Mouse (Mus musculus) forebrain, embryonic 15.5 days (tissue): ENCODE measurements around the gene Cd164l2. TPM values are rescaled to one million over a fixed set of nuclear protein-coding genes. Genes with fewer than 3 reads are reported as not detected.

Experiments
- ATAC-seq: fragments of 200-750 bp; cut with Nextera tagmentation; replicated peaks from 2 replicates; pipeline ENCODE4 v1.8.0; 2017; ENCODE audit warnings: mild to moderate bottlenecking, moderate TSS enrichment, moderate library complexity
- H3K27ac ChIP-seq: fragments of 300-500 bp; sonication (generic); replicated peaks from 2 replicates; pipeline ENCODE4 v1.5.1; 2015; ENCODE audit warnings: mild to moderate bottlenecking, inconsistent platforms
- H3K27me3 ChIP-seq: fragments of 300-500 bp; sonication (generic); 2 replicates; pipeline ENCODE4 v1.6.1; 2015; ENCODE audit warnings: inconsistent platforms
- H3K36me3 ChIP-seq: fragments of 300-500 bp; sonication (generic); 2 replicates; pipeline ENCODE4 v1.6.1; 2015; ENCODE audit warnings: mild to moderate bottlenecking, inconsistent platforms
- H3K4me1 ChIP-seq: fragments of 300-500 bp; sonication (generic); 2 replicates; pipeline ENCODE4 v1.6.1; 2015; ENCODE audit warnings: inconsistent platforms
- H3K4me2 ChIP-seq: fragments of 300-500 bp; sonication (generic); replicated peaks from 2 replicates; pipeline ENCODE4 v1.6.1; 2015; ENCODE audit warnings: mild to moderate bottlenecking, inconsistent platforms
- H3K4me3 ChIP-seq: fragments of 300-500 bp; sonication (generic); 2 replicates; pipeline ENCODE4 v1.5.1; 2015; ENCODE audit warnings: mild to moderate bottlenecking, inconsistent platforms
- H3K9ac ChIP-seq: fragments of 300-500 bp; sonication (generic); replicated peaks from 2 replicates; pipeline ENCODE4 v1.6.1; 2015; ENCODE audit warnings: mild to moderate bottlenecking, inconsistent platforms
- H3K9me3 ChIP-seq: fragments of 300-500 bp; sonication (generic); 2 replicates; pipeline ENCODE4 v1.6.1; 2016; ENCODE audit warnings: inconsistent platforms
- WGBS: fragments of 180-500 bp; shearing (Covaris S2); methylation state at CpG from one replicate; pipeline ENCODE4 v1.1.7; 2015; ENCODE audit warnings: mixed read lengths; 5-methylcytosine and 5-hydroxymethylcytosine counted together
- polyA plus RNA-seq: library from polyadenylated mRNA; unstranded; fragments of >200 nt; fragmentation: Nextera tagmentation; extraction: Ambion mirVana; gene quantifications from 2 replicates; pipeline ENCODE4 v1.2.1, GENCODE M21; 2015

The Cd164l2 gene
- polyA plus RNA-seq, 1 experiment from 2014 or later = 0.87 TPM

DNA sequence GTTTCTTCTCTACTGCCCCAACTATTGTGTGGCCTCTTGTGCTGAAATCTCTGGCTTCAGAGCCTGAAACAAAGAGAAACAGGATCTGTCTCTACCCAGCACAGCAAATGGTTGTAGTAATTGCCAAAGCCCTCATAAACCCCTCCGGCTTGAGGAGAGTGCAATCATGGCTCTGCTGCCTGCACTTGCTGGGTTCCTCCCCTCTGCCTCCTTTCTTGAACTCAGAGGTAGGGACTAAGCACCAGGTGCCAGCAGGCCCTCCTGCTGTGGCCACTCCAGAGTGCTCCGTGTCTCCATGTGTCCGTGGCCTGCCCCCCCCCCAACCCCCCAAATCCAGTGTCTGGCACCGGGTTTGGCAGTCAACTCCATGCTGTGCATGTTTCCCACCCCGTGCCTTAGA is 14.6 kb upstream of the Cd164l2 start:
- H3K4me2 ChIP-seq = no peak overlapping the region
- no peak overlapping the region for H3K4me3 ChIP-seq
- ATAC-seq = peak; percentile 21
- peak overlapping the region; percentile 85 for H3K27ac ChIP-seq
- peaks cover 53% of the 10 kb centered on the region for H3K4me1 ChIP-seq
- H3K27me3 ChIP-seq = no peaks in the 10 kb centered on the region
- peaks cover 22% of the 10 kb centered on the region for H3K36me3 ChIP-seq
- H3K9me3 ChIP-seq = no peaks in the 10 kb centered on the region
- peak overlapping the region; percentile 27 for H3K9ac ChIP-seq
- 5% methylated on average over 5 of the region's 5 CpGs for WGBS

DNA sequence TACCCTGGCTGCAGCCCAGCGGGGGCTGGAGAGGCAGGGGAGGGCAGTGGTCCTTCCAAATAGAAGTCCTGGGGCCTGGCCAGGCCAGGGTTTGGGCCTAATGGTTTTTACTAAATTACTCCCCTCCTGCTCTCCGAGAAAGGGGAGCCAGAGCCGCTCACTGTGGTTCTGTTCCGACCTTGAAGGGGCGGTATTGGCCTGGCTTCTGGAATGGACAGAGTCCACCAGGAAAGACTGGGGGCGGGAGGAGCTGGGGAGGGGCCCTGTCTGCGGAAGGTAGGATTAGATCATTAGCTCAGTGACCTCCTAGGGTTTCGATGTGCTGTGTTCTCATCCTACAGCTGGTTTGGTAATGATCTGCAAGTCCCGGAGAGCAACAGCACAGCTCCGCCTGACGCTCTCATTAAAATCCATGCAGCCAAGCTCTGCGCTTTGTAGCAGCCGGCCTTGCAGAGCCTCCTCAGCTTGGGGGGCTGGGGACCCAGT is 14.1 kb upstream of the Cd164l2 start:
- peak; percentile 14; the same call in 1 of the 2 replicates for ATAC-seq
- Histone ChIP-seq H3K9ac (no peak overlapping the region; the same call in 1 of the 2 replicates), H3K9me3 (no peaks in the 10 kb centered on the region), H3K4me2 (no peak overlapping the region), H3K27ac (peak overlapping the region; percentile 85), H3K27me3 (no peaks in the 10 kb centered on the region), H3K4me3 (no peak overlapping the region), H3K36me3 (peaks cover 17% of the 10 kb centered on the region), H3K4me1 (peaks cover 53% of the 10 kb centered on the region)
- WGBS = 11% methylated on average over 13 of the region's 13 CpGs

DNA sequence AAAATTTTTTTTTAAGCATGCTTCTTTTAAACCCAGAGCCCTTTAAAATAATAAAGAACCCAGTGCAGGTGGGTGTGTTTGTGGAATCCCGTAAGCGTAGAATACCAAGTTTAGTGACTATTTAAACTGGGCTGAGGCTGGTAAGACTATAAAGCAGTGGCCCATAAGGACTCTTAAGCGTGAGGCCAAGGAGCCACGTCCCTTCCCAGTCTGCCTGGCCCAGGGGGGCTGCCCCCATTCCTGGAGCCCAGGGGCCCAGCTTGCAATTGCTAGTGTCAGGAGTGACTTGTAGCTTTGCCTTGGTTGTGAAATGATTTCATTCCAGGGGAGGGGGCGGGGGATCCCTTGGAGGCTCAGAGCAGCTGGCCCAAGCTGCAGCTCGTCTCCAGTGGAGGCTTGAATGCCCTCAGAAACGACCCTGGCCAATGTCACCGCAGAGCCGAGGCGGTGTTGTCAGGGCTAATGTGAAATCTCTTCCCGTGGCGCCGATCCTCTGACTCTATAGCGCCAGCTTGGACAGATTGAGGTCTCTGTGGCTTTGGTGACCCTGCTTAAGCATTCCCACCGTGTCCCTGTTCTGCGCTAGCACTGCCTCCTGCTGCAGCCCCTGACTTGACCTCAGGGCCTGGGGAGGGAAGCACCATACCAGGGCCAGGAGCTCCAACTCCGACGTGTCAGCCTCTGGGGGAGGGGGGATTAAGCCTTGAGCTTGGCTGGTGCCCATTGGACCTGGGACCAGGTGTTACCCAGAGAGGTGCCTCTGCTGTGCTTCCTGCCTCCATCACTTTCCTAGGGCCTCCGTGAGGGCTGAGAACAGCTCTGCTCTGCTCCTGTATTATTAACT is 13.4 kb upstream of the Cd164l2 start:
- H3K9ac ChIP-seq = no peak overlapping the region; the same call in 1 of the 2 replicates
- 17% methylated on average over 19 of the region's 19 CpGs for WGBS

DNA sequence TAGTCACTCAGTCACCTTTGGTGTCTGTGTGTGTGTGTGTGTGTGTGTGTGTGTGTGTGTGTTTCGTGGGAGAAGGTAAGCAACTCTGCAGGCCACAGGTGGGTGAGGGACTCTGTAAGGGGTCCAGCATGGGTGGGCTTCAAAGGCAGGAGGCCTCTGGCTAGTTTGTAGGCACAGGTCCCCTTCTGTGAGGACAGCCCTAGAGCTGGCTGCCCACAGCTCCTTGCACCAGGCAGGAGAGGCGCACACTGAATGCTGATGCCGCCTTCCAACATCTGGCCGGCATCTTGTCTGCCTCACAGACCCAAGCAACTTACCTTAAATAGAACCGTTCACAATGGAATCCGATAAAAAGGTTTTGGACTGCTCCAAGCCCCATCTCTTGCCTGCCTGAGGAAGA is 12.2 kb upstream of the Cd164l2 start:
- H3K4me3 ChIP-seq = no peak overlapping the region
- H3K27me3 ChIP-seq = no peaks in the 10 kb centered on the region
- 70% methylated on average over 6 of the region's 6 CpGs for WGBS
- H3K4me1 ChIP-seq = peaks cover 59% of the 10 kb centered on the region
- ATAC-seq = no peak
- H3K4me2 ChIP-seq = no peak overlapping the region
- peaks cover 9% of the 10 kb centered on the region for H3K36me3 ChIP-seq
- H3K27ac ChIP-seq = peak overlapping the region; percentile 83; the same call in 1 of the 2 replicates
- no peak overlapping the region for H3K9ac ChIP-seq
- no peaks in the 10 kb centered on the region for H3K9me3 ChIP-seq

More for the DNA sequence above, 13.4 kb upstream of the Cd164l2 start:
- peaks cover 53% of the 10 kb centered on the region for H3K4me1 ChIP-seq
- no peak for ATAC-seq
- no peak overlapping the region for H3K4me3 ChIP-seq
- H3K27ac ChIP-seq = peak overlapping the region; percentile 85
- H3K4me2 ChIP-seq = no peak overlapping the region
- H3K27me3 ChIP-seq = no peaks in the 10 kb centered on the region
- no peaks in the 10 kb centered on the region for H3K9me3 ChIP-seq
- peaks cover 11% of the 10 kb centered on the region for H3K36me3 ChIP-seq

DNA sequence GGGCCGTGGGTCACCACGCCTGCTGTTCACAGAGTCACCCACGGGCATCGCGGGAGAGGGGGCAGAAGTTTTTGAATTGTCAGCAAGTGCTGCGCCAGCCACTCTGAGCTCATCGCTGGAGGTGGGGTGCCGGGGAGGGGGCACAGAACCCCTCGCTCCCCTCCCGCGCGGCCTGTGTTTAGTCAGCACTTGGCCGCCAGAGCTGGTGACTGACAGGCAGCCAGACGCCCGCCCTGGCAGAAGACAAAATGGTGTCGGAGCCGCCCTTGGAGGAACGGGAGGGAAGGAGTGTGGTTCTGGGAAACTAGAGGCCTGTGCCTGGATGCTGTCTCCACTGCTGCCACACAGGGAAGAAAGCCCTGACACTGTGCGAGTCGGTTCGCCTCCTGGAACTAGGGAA is 11.6 kb upstream of the Cd164l2 start:
- peak overlapping the region; percentile 83 for H3K27ac ChIP-seq
- H3K4me3 ChIP-seq = no peak overlapping the region
- H3K4me1 ChIP-seq = peaks cover 63% of the 10 kb centered on the region
- H3K27me3 ChIP-seq = no peaks in the 10 kb centered on the region
- H3K36me3 ChIP-seq = peaks cover 9% of the 10 kb centered on the region
- ATAC-seq = peak; percentile 30
- no peaks in the 10 kb centered on the region for H3K9me3 ChIP-seq
- H3K9ac ChIP-seq = no peak overlapping the region
- peak overlapping the region; percentile 16; the same call in 1 of the 2 replicates for H3K4me2 ChIP-seq
- WGBS = 27% methylated on average over 21 of the region's 21 CpGs

DNA sequence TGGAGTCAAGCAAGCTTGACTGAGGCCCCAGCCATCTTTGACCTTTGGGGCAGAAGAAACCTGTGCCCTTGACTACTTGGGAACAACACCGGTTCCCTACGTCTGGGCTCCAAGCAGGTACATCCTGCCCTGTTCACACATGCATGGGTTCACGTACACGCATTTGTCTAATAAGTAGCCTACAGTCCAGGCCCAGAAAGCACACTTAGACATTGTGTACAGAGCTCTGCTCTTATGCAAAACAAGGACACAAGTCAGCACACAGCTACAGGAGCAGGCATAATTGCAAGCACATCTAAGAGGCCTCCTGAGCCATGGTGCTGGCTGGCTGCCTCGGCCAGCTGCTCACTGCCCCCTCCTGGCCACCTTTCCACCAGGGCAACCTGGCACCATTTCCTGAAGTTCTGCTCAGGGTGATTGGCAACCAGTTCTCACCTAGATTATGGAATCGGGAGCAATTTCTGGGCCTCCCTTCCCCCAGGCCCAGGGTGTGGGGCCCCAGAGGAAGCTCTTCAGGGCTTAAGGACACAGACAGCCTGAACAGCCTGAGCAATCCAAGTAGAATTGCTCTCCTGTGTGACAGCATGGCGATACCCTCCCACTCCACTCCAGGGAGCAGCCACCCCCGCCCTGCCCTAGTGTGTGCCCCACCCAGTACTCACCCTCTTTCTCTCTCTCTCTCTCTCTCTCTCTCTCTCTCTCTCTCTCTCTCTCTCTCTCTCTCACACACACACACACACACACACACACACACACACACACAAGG is 10.7 kb upstream of the Cd164l2 start:
- Histone ChIP-seq H3K4me2 (no peak overlapping the region), H3K9me3 (no peaks in the 10 kb centered on the region), H3K4me3 (no peak overlapping the region), H3K9ac (no peak overlapping the region), H3K4me1 (peaks cover 61% of the 10 kb centered on the region), H3K27me3 (no peaks in the 10 kb centered on the region), H3K27ac (peak overlapping the region; percentile 83), H3K36me3 (peaks cover under 1% of the 10 kb centered on the region; the same call in 1 of the 2 replicates)
- WGBS = 61% methylated on average over 8 of the region's 8 CpGs
- ATAC-seq = no peak; the same call in 1 of the 2 replicates

DNA sequence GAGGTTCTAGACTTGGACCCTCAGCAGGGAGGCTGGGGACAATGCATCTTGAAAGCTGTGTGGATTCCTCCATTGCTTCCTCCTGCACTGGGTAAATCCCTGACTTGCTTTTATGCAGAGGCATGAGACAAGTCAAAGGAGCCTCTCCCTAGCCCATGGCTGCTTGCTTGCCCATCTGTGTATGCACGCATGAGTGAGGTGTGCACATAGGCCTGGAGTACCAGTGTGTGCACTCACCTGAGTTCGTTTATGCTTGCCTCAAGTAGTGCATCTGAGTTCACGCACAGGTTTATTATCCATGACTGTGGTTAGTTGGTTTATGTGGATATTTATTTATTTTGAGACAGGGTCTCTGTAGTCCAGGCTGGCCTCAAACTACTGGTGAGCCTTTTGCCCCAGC is 9.7 kb upstream of the Cd164l2 start:
- no peaks in the 10 kb centered on the region for H3K9me3 ChIP-seq
- H3K4me2 ChIP-seq = no peak overlapping the region
- H3K4me1 ChIP-seq = peaks cover 51% of the 10 kb centered on the region
- no peak overlapping the region for H3K27ac ChIP-seq
- ATAC-seq = no peak
- no peaks in the 10 kb centered on the region for H3K27me3 ChIP-seq
- H3K4me3 ChIP-seq = no peak overlapping the region
- no peaks in the 10 kb centered on the region for H3K36me3 ChIP-seq
- WGBS = 95% methylated on average over 3 of the region's 3 CpGs
- no peak overlapping the region for H3K9ac ChIP-seq

DNA sequence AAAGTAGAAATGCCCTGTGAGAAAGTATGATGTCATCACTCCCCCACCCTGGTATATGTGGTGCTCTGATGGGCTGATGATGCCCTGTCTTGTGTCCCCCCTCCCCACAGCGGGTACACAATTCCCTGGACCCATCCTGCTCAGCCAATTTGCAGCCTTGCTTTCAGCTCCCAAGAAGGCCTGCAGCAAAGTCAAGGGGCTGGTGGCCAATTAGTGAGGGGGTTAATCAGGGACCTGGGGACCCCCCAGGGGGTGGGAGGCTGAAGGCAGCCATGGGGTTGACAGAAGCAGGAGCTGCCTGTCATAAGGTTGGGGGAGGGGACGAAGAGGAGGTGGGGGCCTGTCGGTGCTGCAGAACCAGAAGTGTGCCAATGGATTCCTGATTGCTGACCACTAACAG is 8.3 kb upstream of the Cd164l2 start:
- H3K36me3 ChIP-seq = no peaks in the 10 kb centered on the region
- H3K9ac ChIP-seq = no peak overlapping the region
- no peak overlapping the region for H3K4me2 ChIP-seq
- H3K27me3 ChIP-seq = no peaks in the 10 kb centered on the region
- no peak for ATAC-seq
- H3K4me3 ChIP-seq = no peak overlapping the region
- H3K9me3 ChIP-seq = no peaks in the 10 kb centered on the region
- H3K27ac ChIP-seq = no peak overlapping the region
- whole genome bisulfite sequencing = 56% methylated on average over 3 of the region's 3 CpGs
- peaks cover 37% of the 10 kb centered on the region for H3K4me1 ChIP-seq

DNA sequence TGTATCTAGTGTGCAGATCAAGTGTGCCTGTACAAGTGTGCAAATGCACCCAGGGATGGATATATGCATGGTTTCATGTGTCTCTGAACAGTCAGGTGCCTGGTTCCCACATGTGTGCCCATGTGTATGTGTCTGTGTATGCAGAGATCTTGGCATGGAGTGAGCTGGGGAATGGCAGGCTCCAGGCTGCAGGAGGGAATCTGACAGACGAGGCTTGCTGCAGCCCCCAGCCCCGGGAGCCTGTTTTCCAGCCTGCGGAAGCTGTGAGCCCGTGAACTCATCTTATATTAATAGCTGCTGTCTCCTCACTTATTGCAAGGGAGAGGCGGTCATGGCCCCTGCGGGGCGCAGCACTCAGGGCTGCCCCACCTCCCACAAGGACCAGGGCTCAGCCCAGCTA is 7.6 kb upstream of the Cd164l2 start:
- Histone ChIP-seq H3K9ac (no peak overlapping the region), H3K9me3 (no peaks in the 10 kb centered on the region), H3K4me2 (no peak overlapping the region), H3K36me3 (no peaks in the 10 kb centered on the region), H3K27ac (peak overlapping the region; percentile 78), H3K27me3 (no peaks in the 10 kb centered on the region), H3K4me3 (no peak overlapping the region), H3K4me1 (peaks cover 30% of the 10 kb centered on the region)
- WGBS = 57% methylated on average over 7 of the region's 7 CpGs
- ATAC-seq = no peak

DNA sequence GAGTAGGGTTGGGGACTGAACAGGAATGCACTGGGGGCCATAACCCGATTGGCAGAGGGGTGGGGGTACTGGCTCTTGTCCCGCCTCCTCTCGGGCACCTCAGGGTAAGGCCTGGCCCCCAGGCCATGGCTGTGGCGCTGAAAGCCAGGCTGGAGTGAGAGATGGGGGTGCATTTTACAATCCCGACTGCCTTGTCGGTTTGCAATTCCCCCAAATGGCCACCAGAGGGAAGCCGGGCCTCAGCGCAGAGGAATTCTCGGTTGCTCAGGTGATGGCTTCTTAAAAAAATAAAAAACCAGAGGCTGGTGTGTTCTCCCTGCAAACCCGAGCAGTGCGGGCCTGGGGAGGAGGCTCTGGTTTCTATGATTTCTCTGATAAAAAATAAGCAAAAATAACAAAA is 2.6 kb upstream of the Cd164l2 start:
- no peak overlapping the region for H3K4me3 ChIP-seq
- no peaks in the 10 kb centered on the region for H3K36me3 ChIP-seq
- 5% methylated on average over 11 of the region's 11 CpGs for WGBS
- H3K9ac ChIP-seq = no peak overlapping the region
- peaks cover 16% of the 10 kb centered on the region; the same call in 1 of the 2 replicates for H3K27me3 ChIP-seq
- H3K9me3 ChIP-seq = no peaks in the 10 kb centered on the region
- no peak; the same call in 1 of the 2 replicates for ATAC-seq
- H3K4me2 ChIP-seq = no peak overlapping the region
- no peak overlapping the region for H3K27ac ChIP-seq
- peaks cover 25% of the 10 kb centered on the region for H3K4me1 ChIP-seq

DNA sequence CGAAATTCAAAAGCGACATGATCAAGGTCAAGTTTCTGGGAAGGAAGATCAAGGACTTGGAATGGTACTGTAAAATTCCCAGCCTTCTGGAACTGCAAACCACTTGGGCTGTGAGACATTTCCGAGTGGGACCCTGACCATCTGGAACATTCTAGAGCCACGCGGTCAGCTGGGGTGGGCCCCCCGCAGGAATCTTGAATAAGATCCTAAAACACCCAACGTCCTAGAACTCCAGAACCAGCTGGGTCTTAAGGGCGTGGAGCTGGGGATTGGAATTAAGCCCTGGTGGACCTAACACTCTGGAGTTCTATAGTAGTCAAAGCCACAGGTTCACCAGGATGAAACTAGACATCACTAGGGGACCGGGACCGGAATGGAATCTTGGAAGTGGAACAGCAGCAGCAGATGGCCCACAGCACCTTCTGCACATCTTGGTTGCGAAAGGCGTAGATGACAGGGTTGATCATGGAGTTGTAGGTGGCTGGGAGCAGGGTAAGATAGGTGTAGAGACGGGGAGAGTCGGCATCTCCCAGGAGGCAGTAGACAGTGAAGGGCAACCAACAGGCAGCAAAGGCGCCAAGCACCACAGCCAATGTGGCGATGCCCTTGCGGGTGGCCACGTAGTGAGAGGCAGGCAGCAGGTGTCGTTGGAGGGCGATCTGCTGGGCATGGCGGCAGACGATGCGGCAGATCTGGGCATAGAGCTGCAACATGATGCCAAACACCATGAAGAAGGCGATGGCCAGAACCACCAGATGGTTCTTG is 1.7 kb upstream of the Cd164l2 start:
- Histone ChIP-seq H3K36me3 (no peaks in the 10 kb centered on the region), H3K9ac (no peak overlapping the region), H3K27me3 (peaks cover 18% of the 10 kb centered on the region; the same call in 1 of the 2 replicates), H3K4me2 (no peak overlapping the region), H3K9me3 (no peaks in the 10 kb centered on the region), H3K4me3 (no peak overlapping the region), H3K4me1 (peaks cover 17% of the 10 kb centered on the region), H3K27ac (no peak overlapping the region)
- ATAC-seq = no peak
- whole genome bisulfite sequencing = 93% methylated on average over 24 of the region's 24 CpGs
